Mouse (Mus musculus): Measurements from ENCODE around the gene Foxp1.

Gene Foxp1

GRCm38 (mm10) chr6:99359036-99359698, 163.4 kb downstream of the Foxp1 start:
- DNase-seq (ENCODE audit: low spot score) = no peak

GRCm38 (mm10) chr6:99357931-99358330, 164.6 kb downstream of the Foxp1 start:
- DNase-seq (ENCODE audit: low spot score) = no peak

- DNase-seq (ENCODE audit: low spot score) = no peak
Measured at GRCm38 (mm10) chr6:99354338-99354737, 168.2 kb downstream of the Foxp1 start.

- no peak for DNase-seq (ENCODE audit: low spot score)
Measured at GRCm38 (mm10) chr6:99353441-99353840, 169.1 kb downstream of the Foxp1 start.

- no peak for DNase-seq (ENCODE audit: low spot score)
Measured at GRCm38 (mm10) chr6:99350566-99350965, 172.0 kb downstream of the Foxp1 start.

GRCm38 (mm10) chr6:99350156-99350555, 172.4 kb downstream of the Foxp1 start:
- DNase-seq (ENCODE audit: low spot score) = peak; percentile 45

GRCm38 (mm10) chr6:99347836-99348235, 174.7 kb downstream of the Foxp1 start:
- peak; percentile 70 for DNase-seq (ENCODE audit: low spot score)

- no peak for DNase-seq (ENCODE audit: low spot score)
Measured at GRCm38 (mm10) chr6:99344966-99345365, 177.6 kb downstream of the Foxp1 start.

GRCm38 (mm10) chr6:99344357-99344756, 178.2 kb downstream of the Foxp1 start:
- DNase-seq (ENCODE audit: low spot score) = no peak

- no peak for DNase-seq (ENCODE audit: low spot score)
Measured at GRCm38 (mm10) chr6:99343815-99344214, 178.7 kb downstream of the Foxp1 start.

- no peak for DNase-seq (ENCODE audit: low spot score)
Measured at GRCm38 (mm10) chr6:99342416-99342815, 180.1 kb downstream of the Foxp1 start.

- no peak for DNase-seq (ENCODE audit: low spot score)
Measured at GRCm38 (mm10) chr6:99340902-99341301, 181.6 kb downstream of the Foxp1 start.

- DNase-seq (ENCODE audit: low spot score) = peak; percentile 29
Measured at GRCm38 (mm10) chr6:99339986-99340721, 182.4 kb downstream of the Foxp1 start.

GRCm38 (mm10) chr6:99339343-99339620, 183.2 kb downstream of the Foxp1 start:
- no peak for DNase-seq (ENCODE audit: low spot score)

GRCm38 (mm10) chr6:99338593-99339342, 183.8 kb downstream of the Foxp1 start:
- DNase-seq (ENCODE audit: low spot score) = peak; percentile 70

GRCm38 (mm10) chr6:99338174-99338573, 184.3 kb downstream of the Foxp1 start:
- DNase-seq (ENCODE audit: low spot score) = no peak

GRCm38 (mm10) chr6:99337575-99337974, 184.9 kb downstream of the Foxp1 start:
- DNase-seq (ENCODE audit: low spot score) = no peak

GRCm38 (mm10) chr6:99336191-99336590, 186.3 kb downstream of the Foxp1 start:
- DNase-seq (ENCODE audit: low spot score) = no peak

- no peak for DNase-seq (ENCODE audit: low spot score)
Measured at GRCm38 (mm10) chr6:99335174-99335830, 187.2 kb downstream of the Foxp1 start.

GRCm38 (mm10) chr6:99334255-99334654, 188.3 kb downstream of the Foxp1 start:
- DNase-seq (ENCODE audit: low spot score) = no peak

GRCm38 (mm10) chr6:99333127-99333526, 189.4 kb downstream of the Foxp1 start:
- no peak for DNase-seq (ENCODE audit: low spot score)

GRCm38 (mm10) chr6:99330169-99330568, 192.4 kb downstream of the Foxp1 start:
- DNase-seq (ENCODE audit: low spot score) = no peak

GRCm38 (mm10) chr6:99328634-99329033, 193.9 kb downstream of the Foxp1 start:
- DNase-seq (ENCODE audit: low spot score) = peak; percentile 54

Measured in embryo, embryonic 10 days (tissue).